Mouse (Mus musculus) liver, postnatal 0 days (tissue): ENCODE measurements around the gene Slc44a1.

Experiments
- CTCF ChIP-seq: sonication (generic); IDR thresholded peaks from 2 replicates; pipeline ENCODE4 v1.5.1; 2016; ENCODE audit warnings: antibody characterized with exemption, low read depth
- EP300 ChIP-seq: IDR thresholded peaks from 2 replicates; pipeline ENCODE4 v1.6.1; 2016; ENCODE audit warnings: antibody characterized with exemption, low read depth, mild to moderate bottlenecking

GRCm38 (mm10) chr4:53488803-53489202, 48.6 kb downstream of the Slc44a1 start:
- TF ChIP-seq CTCF, result no peak
- TF ChIP-seq EP300, result no peak
